Mouse (Mus musculus): ENCODE measurements around the gene Olfr523. TPM values are rescaled to one million over a fixed set of nuclear protein-coding genes. Genes with fewer than 3 reads are reported as not detected.

Gene Olfr523
- polyA plus RNA-seq, 2 experiments from 2014 or later, result not detected

Other genes starting within 250 kb of the Olfr523 start
- 1 to 10 TPM in 1 of 2 experiments, under 1 TPM in 1; 0.90 to 2.2 TPM for gene Utf1, start 229.4 kb upstream of the Olfr523 start, polyA plus RNA-seq (2017; shearing (Covaris generic))
- gene 6430531B16Rik, start 194.5 kb upstream of the Olfr523 start, polyA plus RNA-seq (2017; shearing (Covaris generic)), result 1 to 10 TPM in 1 of 2 experiments, not detected in 1; 1.2 TPM
- gene Adam8, start 180.7 kb upstream of the Olfr523 start, polyA plus RNA-seq (2017; shearing (Covaris generic)), result 1 to 10 TPM; 9.6 to 9.9 TPM
- 10 to 100 TPM; 26.7 to 26.8 TPM for gene Zfp511, start 136.8 kb upstream of the Olfr523 start, polyA plus RNA-seq (2017; shearing (Covaris generic))
- 10 to 100 TPM; 22.2 to 23.0 TPM for gene Tubgcp2, start 136.5 kb upstream of the Olfr523 start, polyA plus RNA-seq (2017; shearing (Covaris generic))
- gene Msx3, start 124.1 kb upstream of the Olfr523 start, polyA plus RNA-seq (2017; shearing (Covaris generic)), result not detected
- not detected for gene Caly, start 90.7 kb upstream of the Olfr523 start, polyA plus RNA-seq (2017; shearing (Covaris generic))
- not detected for gene Prap1, start 79.8 kb upstream of the Olfr523 start, polyA plus RNA-seq (2017; shearing (Covaris generic))
- gene Fuom, start 70.8 kb upstream of the Olfr523 start, polyA plus RNA-seq (2017; shearing (Covaris generic)), result 10 to 100 TPM in 1 of 2 experiments, 1 to 10 TPM in 1; 9.9 to 11.0 TPM
- gene Paox, start 57.4 kb upstream of the Olfr523 start, polyA plus RNA-seq (2017; shearing (Covaris generic)), result 1 to 10 TPM; 3.8 to 4.7 TPM
- gene Echs1, start 56.7 kb upstream of the Olfr523 start, polyA plus RNA-seq (2017; shearing (Covaris generic)), result 10 to 100 TPM; 73.1 to 79.4 TPM
- gene Mtg1, start 35.7 kb upstream of the Olfr523 start, polyA plus RNA-seq (2017; shearing (Covaris generic)), result 10 to 100 TPM; 27.7 to 34.1 TPM
- gene Sprn, start 18.3 kb upstream of the Olfr523 start, polyA plus RNA-seq (2017; shearing (Covaris generic)), result not detected
- gene Olfr522, start 8.5 kb upstream of the Olfr523 start, polyA plus RNA-seq (2017; shearing (Covaris generic)), result not detected
- under 1 TPM in 1 of 2 experiments, not detected in 1; 0.17 TPM for gene Olfr524, start 32.7 kb downstream of the Olfr523 start, polyA plus RNA-seq (2017; shearing (Covaris generic))
- under 1 TPM in 1 of 2 experiments, not detected in 1; 0.15 TPM for gene Cd163l1, start 45.0 kb downstream of the Olfr523 start, polyA plus RNA-seq (2017; shearing (Covaris generic))
- gene 5830411N06Rik, start 74.1 kb downstream of the Olfr523 start, polyA plus RNA-seq (2017; shearing (Covaris generic)), result 1 to 10 TPM in 1 of 2 experiments, under 1 TPM in 1; 0.82 to 2.5 TPM
- gene Olfr525, start 147.6 kb downstream of the Olfr523 start, polyA plus RNA-seq (2017; shearing (Covaris generic)), result under 1 TPM; 0.09 to 0.28 TPM
- gene Olfr527, start 160.8 kb downstream of the Olfr523 start, polyA plus RNA-seq (2017; shearing (Covaris generic)), result under 1 TPM in 1 of 2 experiments, not detected in 1; 0.45 TPM
- 1 to 10 TPM in 1 of 2 experiments, not detected in 1; 1.3 TPM for gene Olfr60, start 188.5 kb downstream of the Olfr523 start, polyA plus RNA-seq (2017; shearing (Covaris generic))
- gene Olfr530, start 203.1 kb downstream of the Olfr523 start, polyA plus RNA-seq (2017; shearing (Covaris generic)), result not detected
- gene Olfr531, start 229.7 kb downstream of the Olfr523 start, polyA plus RNA-seq (2017; shearing (Covaris generic)), result not detected
- under 1 TPM in 1 of 2 experiments, not detected in 1; 0.29 TPM for gene Olfr532, start 248.4 kb downstream of the Olfr523 start, polyA plus RNA-seq (2017; shearing (Covaris generic))